Mouse (Mus musculus): ENCODE data around the gene Ibsp. TPM values are rescaled to one million over a fixed set of nuclear protein-coding genes. Genes with fewer than 3 reads are reported as not detected.

The Ibsp gene
- polyA plus RNA-seq, 1 experiment from 2014 or later, result not detected

DNA sequence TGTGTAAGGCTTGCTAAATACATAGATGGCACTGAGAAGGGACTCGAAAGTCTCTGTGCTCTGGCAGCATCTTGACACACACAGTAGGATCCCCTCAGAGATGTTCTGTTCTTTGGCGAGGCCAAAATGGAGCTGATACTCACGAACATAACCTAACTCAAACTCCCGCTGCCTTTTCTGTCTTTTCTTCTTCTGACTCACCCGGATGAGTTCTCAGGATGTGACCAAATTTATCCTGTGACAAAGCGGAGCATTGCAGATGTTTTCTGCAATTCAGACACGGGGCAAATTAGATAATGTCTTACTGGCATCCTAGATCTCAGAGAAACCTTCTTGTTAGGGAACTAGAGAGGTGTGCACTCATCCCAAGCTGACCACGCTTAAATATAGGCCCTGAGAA, 28.4 kb downstream of the Ibsp start:
- Histone ChIP-seq H3K4me3 (replicated peaks; ENCODE audit: low read length) (no peak overlapping the region), H3K4me2 (replicated peaks) (no peak overlapping the region), H3K9ac (no peak overlapping the region), H3K36me3 (replicated peaks; ENCODE audit: control insufficient read depth, insufficient read depth) (no peaks in the 10 kb centered on the region), H3K9me3 (ENCODE audit: control insufficient read depth, low read length) (no peaks in the 10 kb centered on the region), H3K4me1 (replicated peaks; ENCODE audit: control insufficient read depth, insufficient read depth, low read length) (no peaks in the 10 kb centered on the region), H3K27me3 (ENCODE audit: control insufficient read depth, insufficient read depth, low read length) (no peaks in the 10 kb centered on the region), H3K27ac (no peak overlapping the region)
- no peak for DNase-seq (ENCODE audit: low spot score)
- WGBS, result 85% methylated on average over 8 of the region's 8 CpGs
- ATAC-seq (ENCODE audit: low FRiP score), result no peak

DNA sequence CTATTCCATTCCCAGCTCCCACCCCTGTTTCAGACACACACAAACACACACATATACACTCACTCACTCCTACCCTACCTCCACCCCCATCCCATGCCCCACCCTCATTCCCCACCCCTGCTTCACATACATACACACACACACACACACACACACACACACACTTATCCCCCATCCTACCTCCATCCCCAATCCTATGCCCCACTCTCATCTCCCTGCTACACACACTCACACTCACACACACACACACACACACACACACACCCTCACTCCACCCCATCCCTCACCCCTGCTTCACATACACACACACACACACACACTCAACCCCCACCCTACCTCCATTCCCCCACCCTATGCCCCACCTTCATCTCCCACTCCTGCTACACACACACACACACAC, 28.9 kb downstream of the Ibsp start:
- Histone ChIP-seq H3K36me3 (replicated peaks; ENCODE audit: control insufficient read depth, insufficient read depth) (no peaks in the 10 kb centered on the region), H3K9me3 (ENCODE audit: control insufficient read depth, low read length) (no peaks in the 10 kb centered on the region), H3K4me1 (replicated peaks; ENCODE audit: control insufficient read depth, insufficient read depth, low read length) (no peaks in the 10 kb centered on the region), H3K4me2 (replicated peaks) (no peak overlapping the region), H3K27ac (no peak overlapping the region), H3K9ac (no peak overlapping the region), H3K4me3 (replicated peaks; ENCODE audit: low read length) (no peak overlapping the region), H3K27me3 (ENCODE audit: control insufficient read depth, insufficient read depth, low read length) (no peaks in the 10 kb centered on the region)
- DNase-seq (ENCODE audit: low spot score), result no peak
- ATAC-seq (ENCODE audit: low FRiP score), result 0 out of 2 replicates have a peak, but pooled peaks have one; percentile 6

DNA sequence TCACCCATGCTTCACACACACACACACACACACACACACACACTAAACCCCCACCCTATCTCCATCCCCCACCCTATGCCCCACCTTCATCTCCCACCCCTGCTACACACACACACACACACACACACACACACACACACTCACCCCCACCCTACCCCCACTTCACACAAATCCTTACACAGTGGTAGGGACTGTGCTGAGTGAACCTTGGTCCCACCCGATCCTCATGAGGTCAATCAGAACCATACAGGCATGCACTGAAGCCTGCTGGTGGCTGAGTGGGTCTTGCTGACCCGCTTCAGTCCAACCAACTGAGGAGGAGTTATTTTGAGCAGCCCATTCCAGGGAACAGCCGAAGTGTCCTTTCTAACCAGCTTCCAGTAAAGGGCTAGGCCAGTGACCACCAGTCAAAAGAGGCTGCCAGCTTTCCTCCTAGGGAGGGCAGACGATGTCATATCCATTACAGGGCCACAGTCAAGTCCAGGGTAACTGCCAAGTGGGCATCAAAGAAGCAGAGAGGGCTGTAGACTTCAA, 29.4 kb downstream of the Ibsp start:
- ATAC-seq (ENCODE audit: low FRiP score), result 0 out of 2 replicates have a peak, but pooled peaks have one; percentile 24
- Histone ChIP-seq H3K9me3 (ENCODE audit: control insufficient read depth, low read length) (no peaks in the 10 kb centered on the region), H3K36me3 (replicated peaks; ENCODE audit: control insufficient read depth, insufficient read depth) (no peaks in the 10 kb centered on the region), H3K9ac (no peak overlapping the region), H3K27ac (no peak overlapping the region), H3K4me3 (replicated peaks; ENCODE audit: low read length) (no peak overlapping the region), H3K4me2 (replicated peaks) (no peak overlapping the region), H3K27me3 (ENCODE audit: control insufficient read depth, insufficient read depth, low read length) (no peaks in the 10 kb centered on the region), H3K4me1 (replicated peaks; ENCODE audit: control insufficient read depth, insufficient read depth, low read length) (no peaks in the 10 kb centered on the region)
- DNase-seq (ENCODE audit: low spot score), result no peak
- WGBS, result 84% methylated on average over 4 of the region's 4 CpGs

DNA sequence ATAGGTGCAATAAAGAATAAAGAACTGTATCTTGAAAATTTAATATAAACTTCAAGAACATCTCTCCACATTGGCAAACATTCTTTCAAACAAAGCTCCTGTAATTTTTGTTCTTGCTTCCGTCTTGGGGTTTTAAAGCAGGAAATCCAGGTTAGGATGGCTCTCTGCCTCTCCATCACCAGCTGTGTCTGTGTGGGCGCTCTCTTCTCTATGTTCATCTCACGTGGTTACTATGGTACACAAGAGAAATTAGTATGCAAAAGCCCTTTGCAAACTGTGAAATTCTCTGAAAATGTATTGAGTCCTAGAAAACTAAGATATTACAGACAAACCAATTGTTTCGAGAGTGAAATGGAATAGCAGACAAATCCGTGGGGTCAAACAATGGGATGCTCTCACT, 30.4 kb downstream of the Ibsp start:
- Histone ChIP-seq H3K4me3 (replicated peaks; ENCODE audit: low read length) (no peak overlapping the region), H3K4me1 (replicated peaks; ENCODE audit: control insufficient read depth, insufficient read depth, low read length) (no peaks in the 10 kb centered on the region), H3K4me2 (replicated peaks) (no peak overlapping the region), H3K9ac (no peak overlapping the region), H3K27ac (no peak overlapping the region), H3K9me3 (ENCODE audit: control insufficient read depth, low read length) (no peaks in the 10 kb centered on the region), H3K36me3 (replicated peaks; ENCODE audit: control insufficient read depth, insufficient read depth) (no peaks in the 10 kb centered on the region), H3K27me3 (ENCODE audit: control insufficient read depth, insufficient read depth, low read length) (no peaks in the 10 kb centered on the region)
- DNase-seq (ENCODE audit: low spot score) (no peak), ATAC-seq (ENCODE audit: low FRiP score) (no peak)
- 83% methylated on average over 5 of the region's 5 CpGs for WGBS

DNA sequence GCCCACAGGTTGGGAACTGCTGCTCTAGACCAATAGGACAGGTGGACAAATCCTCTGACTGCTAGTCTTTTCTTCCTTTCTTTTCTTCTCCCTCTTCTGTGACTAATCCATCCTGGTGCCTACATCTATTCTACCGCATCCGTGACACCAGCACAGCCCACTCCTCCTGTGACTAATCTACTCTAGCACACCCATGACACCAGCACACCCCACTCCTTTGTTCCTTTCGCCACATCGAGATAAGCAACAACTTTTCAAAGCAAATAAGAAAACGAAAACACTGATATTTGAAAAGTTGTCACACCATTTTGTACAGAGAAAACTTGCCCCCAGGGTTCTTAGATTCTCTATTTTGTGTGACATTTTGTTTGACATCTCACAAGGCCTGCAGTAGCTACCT, 31.1 kb downstream of the Ibsp start:
- Histone ChIP-seq H3K9me3 (ENCODE audit: control insufficient read depth, low read length) (no peaks in the 10 kb centered on the region), H3K36me3 (replicated peaks; ENCODE audit: control insufficient read depth, insufficient read depth) (no peaks in the 10 kb centered on the region), H3K9ac (no peak overlapping the region), H3K4me3 (replicated peaks; ENCODE audit: low read length) (no peak overlapping the region), H3K27ac (no peak overlapping the region), H3K4me2 (replicated peaks) (no peak overlapping the region), H3K27me3 (ENCODE audit: control insufficient read depth, insufficient read depth, low read length) (no peaks in the 10 kb centered on the region), H3K4me1 (replicated peaks; ENCODE audit: control insufficient read depth, insufficient read depth, low read length) (no peaks in the 10 kb centered on the region)
- ATAC-seq (ENCODE audit: low FRiP score) (no peak), DNase-seq (ENCODE audit: low spot score) (no peak)
- 64% methylated on average over 5 of the region's 5 CpGs for WGBS

DNA sequence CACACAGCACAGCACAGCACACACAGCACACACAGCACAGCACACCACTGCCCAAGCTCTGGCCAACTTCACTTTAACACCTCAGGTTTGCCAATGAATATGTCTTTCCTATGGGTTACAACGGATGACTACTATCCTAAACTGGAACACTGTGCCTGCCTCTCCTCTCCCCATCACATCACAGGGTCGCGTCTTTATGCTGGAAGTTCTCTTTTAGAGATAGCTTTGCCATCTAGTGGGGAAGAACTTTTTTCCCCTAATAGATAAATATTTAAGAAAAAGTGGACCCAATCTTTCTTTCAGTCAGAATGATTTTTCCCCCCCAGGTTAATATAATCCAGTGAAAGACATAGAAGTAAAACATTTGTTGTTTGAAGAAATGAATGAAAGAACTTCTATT, 33.3 kb downstream of the Ibsp start:
- H3K9ac ChIP-seq, result no peak overlapping the region
- 79% methylated on average over 3 of the region's 3 CpGs for WGBS

DNA sequence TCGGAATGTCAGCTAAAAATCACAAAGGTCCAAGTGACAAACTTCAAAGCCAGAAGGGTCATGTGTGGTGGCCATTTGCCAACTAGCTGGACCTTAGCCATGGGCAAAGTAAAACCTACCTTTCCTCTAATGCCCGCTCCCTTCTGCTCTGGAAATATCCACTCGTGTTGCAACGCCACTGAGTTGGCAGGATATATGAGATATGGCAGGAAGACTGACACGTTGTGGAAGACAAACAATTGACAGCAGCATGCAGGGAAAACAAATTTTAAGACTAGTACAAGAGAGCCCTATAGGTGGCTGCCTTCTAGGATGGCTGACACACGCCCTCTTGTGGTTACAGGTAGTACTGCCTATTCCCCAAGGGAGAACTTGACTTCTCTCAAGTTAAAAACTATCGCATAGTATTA, 34.3 kb downstream of the Ibsp start:
- Histone ChIP-seq H3K4me1 (replicated peaks; ENCODE audit: control insufficient read depth, insufficient read depth, low read length) (no peaks in the 10 kb centered on the region), H3K36me3 (replicated peaks; ENCODE audit: control insufficient read depth, insufficient read depth) (no peaks in the 10 kb centered on the region), H3K4me3 (replicated peaks; ENCODE audit: low read length) (no peak overlapping the region), H3K27me3 (ENCODE audit: control insufficient read depth, insufficient read depth, low read length) (no peaks in the 10 kb centered on the region), H3K4me2 (replicated peaks) (0 out of 2 replicates have a peak overlapping the region, but pooled peaks have one; percentile 12), H3K9ac (no peak overlapping the region), H3K9me3 (ENCODE audit: control insufficient read depth, low read length) (no peaks in the 10 kb centered on the region), H3K27ac (no peak overlapping the region)
- 49% methylated on average over 7 of the region's 7 CpGs for WGBS
- DNase-seq (ENCODE audit: low spot score) (peak; percentile 88), ATAC-seq (ENCODE audit: low FRiP score) (peak; percentile 43; the same call in 1 of the 2 replicates)

More for the DNA sequence above, 33.3 kb downstream of the Ibsp start:
- DNase-seq (ENCODE audit: low spot score), result no peak
- H3K27ac ChIP-seq, result no peak overlapping the region
- no peaks in the 10 kb centered on the region for H3K27me3 ChIP-seq (ENCODE audit: control insufficient read depth, insufficient read depth, low read length)
- H3K4me3 ChIP-seq (replicated peaks; ENCODE audit: low read length), result no peak overlapping the region
- no peak for ATAC-seq (ENCODE audit: low FRiP score)
- no peaks in the 10 kb centered on the region for H3K36me3 ChIP-seq (replicated peaks; ENCODE audit: control insufficient read depth, insufficient read depth)
- no peaks in the 10 kb centered on the region for H3K4me1 ChIP-seq (replicated peaks; ENCODE audit: control insufficient read depth, insufficient read depth, low read length)
- no peaks in the 10 kb centered on the region for H3K9me3 ChIP-seq (ENCODE audit: control insufficient read depth, low read length)
- H3K4me2 ChIP-seq (replicated peaks), result no peak overlapping the region

DNA sequence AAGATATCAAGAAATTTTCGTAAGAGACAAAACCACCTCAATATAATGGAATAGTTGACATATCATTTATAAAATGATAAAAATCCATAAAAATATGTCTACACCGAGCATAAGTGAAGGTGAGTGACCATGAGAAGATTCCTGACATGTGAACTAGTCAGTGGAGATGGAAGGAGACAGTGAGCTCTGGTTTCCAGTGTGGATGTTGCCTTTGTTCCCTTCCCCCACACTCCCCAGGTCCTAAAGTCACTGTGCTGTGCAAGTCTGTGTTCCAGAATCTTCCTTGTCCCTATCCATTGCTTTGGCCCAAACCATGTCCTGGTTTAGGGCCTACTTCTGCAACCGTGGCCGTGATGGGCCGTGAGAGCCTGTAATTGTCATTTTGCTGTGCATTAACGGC, 34.7 kb downstream of the Ibsp start:
- Histone ChIP-seq H3K27ac (no peak overlapping the region), H3K36me3 (replicated peaks; ENCODE audit: control insufficient read depth, insufficient read depth) (no peaks in the 10 kb centered on the region), H3K4me1 (replicated peaks; ENCODE audit: control insufficient read depth, insufficient read depth, low read length) (no peaks in the 10 kb centered on the region), H3K9ac (no peak overlapping the region), H3K4me2 (replicated peaks) (no peak overlapping the region), H3K27me3 (ENCODE audit: control insufficient read depth, insufficient read depth, low read length) (no peaks in the 10 kb centered on the region), H3K4me3 (replicated peaks; ENCODE audit: low read length) (no peak overlapping the region), H3K9me3 (ENCODE audit: control insufficient read depth, low read length) (no peaks in the 10 kb centered on the region)
- DNase-seq (ENCODE audit: low spot score), result no peak
- WGBS, result 80% methylated on average over 6 of the region's 6 CpGs
- ATAC-seq (ENCODE audit: low FRiP score), result no peak

DNA sequence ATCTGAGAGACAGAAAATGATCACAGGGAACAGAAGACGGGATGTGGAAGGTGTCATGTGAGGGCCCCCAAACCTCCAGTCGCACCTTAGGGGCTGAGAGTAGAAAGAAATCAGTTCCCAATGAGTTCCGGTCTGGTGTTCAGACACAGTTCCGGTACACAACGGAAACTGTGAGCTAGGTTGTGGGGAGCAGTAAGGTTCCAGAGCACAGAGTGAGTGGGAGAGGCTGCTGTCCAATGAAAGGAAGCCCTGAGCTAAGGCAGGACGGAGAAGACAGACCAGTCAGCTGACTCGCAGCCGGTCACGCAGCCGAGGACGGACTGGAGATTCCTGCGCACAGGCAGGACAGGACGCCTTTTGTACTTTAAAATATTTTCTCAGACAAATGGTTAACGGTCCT, 35.5 kb downstream of the Ibsp start:
- Histone ChIP-seq H3K9ac (no peak overlapping the region), H3K27me3 (ENCODE audit: control insufficient read depth, insufficient read depth, low read length) (no peaks in the 10 kb centered on the region), H3K4me3 (replicated peaks; ENCODE audit: low read length) (no peak overlapping the region), H3K9me3 (ENCODE audit: control insufficient read depth, low read length) (no peaks in the 10 kb centered on the region), H3K4me2 (replicated peaks) (no peak overlapping the region), H3K36me3 (replicated peaks; ENCODE audit: control insufficient read depth, insufficient read depth) (no peaks in the 10 kb centered on the region), H3K27ac (no peak overlapping the region), H3K4me1 (replicated peaks; ENCODE audit: control insufficient read depth, insufficient read depth, low read length) (no peaks in the 10 kb centered on the region)
- WGBS, result 88% methylated on average over 14 of the region's 14 CpGs
- DNase-seq (ENCODE audit: low spot score) (no peak), ATAC-seq (ENCODE audit: low FRiP score) (no peak)

DNA sequence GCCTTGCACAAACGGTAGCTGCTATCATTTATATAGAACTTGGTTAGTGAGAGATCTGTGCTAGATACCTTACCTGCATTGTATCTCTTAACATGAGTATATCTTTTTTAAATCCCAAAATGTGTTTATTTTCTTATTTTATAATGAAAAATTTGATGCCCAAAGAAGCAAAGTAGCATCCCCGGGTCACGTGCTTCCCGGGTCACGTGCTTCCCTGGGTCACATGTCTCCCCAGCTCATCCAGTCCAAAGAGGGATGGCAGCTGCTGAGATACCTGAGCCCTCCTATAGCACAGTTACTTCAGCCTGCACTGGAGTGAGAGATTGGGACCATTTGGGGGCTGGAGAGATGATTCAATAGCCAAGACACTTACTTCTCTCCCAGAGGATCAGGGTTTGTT, 37.0 kb downstream of the Ibsp start:
- Histone ChIP-seq H3K36me3 (replicated peaks; ENCODE audit: control insufficient read depth, insufficient read depth) (no peaks in the 10 kb centered on the region), H3K4me3 (replicated peaks; ENCODE audit: low read length) (no peak overlapping the region), H3K9ac (no peak overlapping the region), H3K4me1 (replicated peaks; ENCODE audit: control insufficient read depth, insufficient read depth, low read length) (no peaks in the 10 kb centered on the region), H3K9me3 (ENCODE audit: control insufficient read depth, low read length) (no peaks in the 10 kb centered on the region), H3K4me2 (replicated peaks) (no peak overlapping the region), H3K27ac (no peak overlapping the region), H3K27me3 (ENCODE audit: control insufficient read depth, insufficient read depth, low read length) (no peaks in the 10 kb centered on the region)
- 91% methylated on average over 5 of the region's 5 CpGs for WGBS
- ATAC-seq (ENCODE audit: low FRiP score) (no peak), DNase-seq (ENCODE audit: low spot score) (no peak)

Data from hindbrain, embryonic 14.5 days (tissue).